Mouse (Mus musculus) spleen, postnatal 10 days (tissue): ENCODE results near the gene Ap1s1.
A peak's percentile ranks its signal among the peaks of the same experiment; 100 is the strongest.

Experiments used
- DNase-seq, 2 experiments: peaks; one replicate each; pipeline ENCODE4 v3.0.0; 2021 to 2022; ENCODE audit warnings: low spot score in 2 of 2

The Ap1s1 gene

DNA sequence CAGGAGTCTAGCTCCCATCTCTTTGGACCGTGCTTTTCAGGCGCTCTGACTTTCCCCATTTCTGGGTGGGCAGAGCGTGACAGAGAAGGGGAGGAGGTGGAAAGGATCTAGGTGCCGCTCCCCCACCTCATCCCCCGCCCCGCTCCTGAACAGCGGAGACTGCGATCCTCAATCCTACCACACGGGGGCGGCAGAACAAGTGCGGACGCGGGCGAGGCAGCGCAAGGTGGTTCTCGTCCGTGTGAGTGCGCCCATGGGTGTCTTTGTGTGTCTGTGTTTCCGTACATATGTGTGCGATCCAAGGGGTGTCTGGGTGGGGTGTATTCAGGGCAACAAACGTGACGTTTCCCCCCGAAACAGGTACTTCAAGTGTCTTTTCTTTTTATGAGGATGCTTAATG lies 20.8 kb downstream of the Ap1s1 start:
- peak; percentile 81 to 90 for DNase-seq

- DNase-seq, result no peak
These were observed 21.6 kb downstream of the Ap1s1 start for GRCm38 (mm10) chr5:137024318-137024717.

DNA sequence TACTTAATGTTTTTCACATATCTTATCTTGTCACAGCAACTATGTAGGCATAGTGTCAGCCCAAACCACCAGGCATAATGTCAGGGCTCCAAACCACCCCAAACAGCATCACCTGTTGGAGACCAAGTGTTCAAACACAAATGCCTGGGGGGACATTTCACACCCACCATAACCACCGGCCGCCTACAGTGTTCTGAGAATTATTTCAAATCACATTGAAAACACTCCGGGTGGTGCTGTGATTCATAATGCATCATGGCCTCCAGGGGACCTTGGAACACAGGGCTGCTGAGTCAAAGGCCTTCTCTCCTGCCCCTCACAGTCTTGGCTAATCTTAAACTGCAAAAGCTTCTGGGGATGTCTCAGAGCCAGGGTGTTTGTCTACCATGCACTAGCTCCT lies 30.0 kb downstream of the Ap1s1 start:
- no peak for DNase-seq

GRCm38 (mm10) chr5:137012401-137012950 lies 33.5 kb downstream of the Ap1s1 start:
- DNase-seq, result no peak

DNA sequence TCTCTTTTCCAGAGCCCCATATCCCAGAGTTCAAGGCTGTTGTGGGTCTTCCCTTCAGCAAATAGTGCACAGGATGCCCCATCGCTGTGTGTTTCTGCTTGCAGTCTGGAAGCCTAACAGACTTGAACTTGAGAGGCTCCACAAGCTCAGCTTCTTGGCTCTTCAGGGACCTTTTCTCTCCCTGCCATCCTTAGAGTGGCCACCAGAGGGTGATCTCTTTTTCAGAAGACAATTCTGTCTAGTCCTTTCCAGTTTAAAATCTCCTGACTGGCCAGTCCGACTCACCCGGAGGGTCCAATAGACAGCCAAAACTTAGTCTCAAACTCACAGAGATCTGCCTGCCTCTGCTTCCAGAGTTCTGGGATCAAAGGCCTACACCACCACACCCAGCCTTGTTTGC lies 35.9 kb downstream of the Ap1s1 start:
- peak in 1 of 2 experiments; percentile 68 for DNase-seq

DNA sequence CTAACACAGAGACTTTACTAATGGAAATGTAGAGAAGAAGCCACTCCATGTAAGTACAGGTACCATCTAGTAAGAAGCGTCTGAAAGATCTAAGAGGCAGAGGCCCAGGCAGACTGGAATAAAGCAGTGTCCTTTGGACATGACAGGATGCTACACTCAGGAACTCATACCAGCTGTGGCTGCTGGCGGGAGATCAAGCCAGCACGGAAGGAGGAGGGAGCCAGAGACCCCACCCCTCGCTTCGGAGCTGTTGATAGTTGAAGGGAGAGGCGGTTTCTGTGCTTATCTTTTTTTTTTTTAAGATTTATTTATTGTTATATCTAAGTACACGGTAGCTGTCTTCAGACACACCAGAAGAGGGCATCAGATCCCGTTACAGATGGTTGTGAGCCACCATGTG lies 38.7 kb downstream of the Ap1s1 start:
- DNase-seq, result no peak

DNA sequence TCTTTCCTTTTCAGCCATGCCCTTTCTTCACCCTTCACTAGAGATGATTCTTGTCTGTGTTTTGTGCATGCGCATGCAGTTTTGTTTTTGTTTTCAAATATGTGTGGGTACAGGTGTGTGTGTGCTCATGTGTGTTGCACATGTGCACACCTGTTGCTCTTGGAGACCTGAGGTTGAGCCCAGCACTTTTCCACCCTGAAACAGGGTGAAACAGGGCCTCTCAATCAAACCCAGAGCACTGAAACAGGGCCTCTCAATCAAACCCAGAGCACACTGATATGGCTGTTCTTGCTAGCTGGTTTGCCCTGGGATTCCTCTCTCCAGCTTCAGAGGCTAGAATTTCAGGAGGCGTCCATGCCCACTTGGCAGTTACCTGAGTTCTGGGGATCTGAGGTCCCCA lies 45.3 kb downstream of the Ap1s1 start:
- DNase-seq, result no peak

- DNase-seq, result no peak
These were observed 46.5 kb downstream of the Ap1s1 start for GRCm38 (mm10) chr5:136999449-136999848.

DNA sequence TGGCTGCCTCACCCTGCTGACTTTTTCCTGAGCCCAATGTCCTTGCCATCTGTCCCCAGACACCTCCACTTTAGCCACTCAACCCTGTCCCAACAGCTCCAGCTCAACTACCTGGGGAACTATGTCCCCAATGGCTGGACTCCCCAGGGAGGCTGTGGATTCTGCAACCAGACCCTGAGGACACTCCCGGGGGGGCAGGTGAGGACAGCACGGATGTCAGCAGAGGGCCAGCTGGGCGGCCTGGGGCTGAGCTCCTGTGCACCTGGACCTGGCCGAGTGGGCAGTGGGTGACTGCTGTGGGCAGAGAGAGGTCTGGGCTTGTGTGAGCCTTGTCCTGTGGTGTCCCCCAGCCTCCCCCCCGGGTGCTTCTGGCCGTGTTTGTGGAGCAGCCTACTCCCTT lies 56.1 kb downstream of the Ap1s1 start:
- DNase-seq, result no peak

GRCm38 (mm10) chr5:136988420-136988819 lies 57.5 kb downstream of the Ap1s1 start:
- DNase-seq, result peak in 1 of 2 experiments; percentile 40

DNA sequence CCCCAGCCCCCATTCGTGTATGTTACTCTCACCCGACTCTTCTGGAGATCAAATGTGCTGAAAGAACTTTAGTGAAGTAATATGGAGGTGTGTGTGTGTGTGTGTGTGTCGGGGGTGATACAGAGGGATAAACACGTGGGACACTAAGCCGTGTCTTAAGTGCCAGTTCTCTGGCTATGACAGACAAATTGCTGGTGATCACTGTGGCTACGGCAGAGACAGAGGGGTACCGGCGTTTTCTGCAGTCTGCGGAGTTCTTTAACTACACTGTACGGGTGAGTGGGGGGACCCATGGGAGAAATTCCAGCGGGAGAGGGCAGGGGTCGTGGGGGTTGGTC lies 58.0 kb downstream of the Ap1s1 start, which contains the start of gene Znhit1:
Gene Znhit1 (minus strand): TSS at position 88 of the 338 bp plus-strand sequence.
- DNase-seq, result no peak

DNA sequence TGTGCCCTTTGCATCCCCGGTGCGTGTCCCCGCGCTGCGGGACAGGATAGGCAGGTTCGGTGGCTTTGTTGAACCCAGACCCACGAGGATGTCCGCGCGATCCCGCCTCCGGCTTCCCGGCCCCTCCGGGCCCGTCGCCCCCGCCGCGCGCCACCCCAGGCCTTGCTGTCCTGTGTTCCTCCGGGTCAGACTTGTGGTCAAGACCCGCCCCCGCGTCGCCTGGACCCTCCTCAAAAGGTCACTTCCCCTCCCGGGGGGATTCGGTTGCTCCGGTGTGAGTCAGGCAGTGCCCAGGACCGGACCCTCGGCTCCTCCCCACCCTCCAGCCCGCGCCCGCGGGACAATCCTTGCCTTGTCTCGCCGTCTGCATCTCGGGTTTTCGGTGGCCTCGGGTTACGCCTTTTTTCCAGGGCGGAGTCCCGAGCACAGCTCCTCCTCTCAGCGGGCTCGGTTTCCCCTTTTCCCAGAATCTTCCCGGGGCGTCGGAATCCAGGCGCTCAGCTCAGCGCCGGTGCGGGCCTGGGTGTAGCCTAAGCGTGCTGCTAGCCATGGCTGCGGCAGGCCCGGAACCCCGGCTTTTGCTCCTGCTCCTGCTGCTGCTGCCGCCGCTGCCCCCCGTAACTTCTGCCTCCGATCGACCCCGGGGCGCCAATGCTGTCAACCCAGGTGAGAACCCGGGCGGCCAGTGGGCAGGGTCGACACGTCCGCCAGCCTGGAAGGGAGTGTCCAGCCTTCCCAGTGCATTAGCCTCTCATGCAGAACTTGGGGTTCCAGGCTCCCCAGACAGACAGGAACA lies 58.6 kb downstream of the Ap1s1 start:
- DNase-seq, result peak; percentile 67 to 82

DNA sequence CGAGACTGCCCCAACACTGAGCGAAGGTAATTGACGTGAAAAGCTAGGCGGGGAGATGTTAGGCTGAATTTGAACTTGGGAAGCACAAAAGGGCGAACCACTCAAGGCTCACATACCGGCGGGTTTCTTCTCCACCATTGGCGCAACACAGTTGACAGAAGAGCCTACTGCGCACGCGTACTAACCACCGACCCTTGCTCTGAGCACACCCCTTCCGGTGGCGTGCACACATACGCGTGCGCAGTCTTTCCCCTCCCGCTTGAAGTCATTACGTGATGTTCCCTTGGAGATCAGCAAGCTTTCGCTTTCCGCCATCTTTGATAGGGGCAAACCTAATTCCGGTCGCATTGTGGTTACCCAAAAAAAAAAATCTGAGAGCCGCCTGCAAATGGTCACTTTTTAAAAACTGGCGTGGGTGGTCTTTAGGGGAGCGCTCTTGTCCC lies 59.2 kb downstream of the Ap1s1 start, which contains the start of gene Plod3:
Gene Plod3 (plus strand): TSS at position 325 of the 443 bp plus-strand sequence.
- DNase-seq, result peak in 1 of 2 experiments; percentile 98
